Mouse (Mus musculus) adrenal gland, adult 2 months (tissue): ENCODE measurements around the gene Rnd2. TPM values are rescaled to one million over a fixed set of nuclear protein-coding genes. Genes with fewer than 3 reads are reported as not detected.
"Not testable (repeated sequence)": the region's sequence is repeated elsewhere in the genome, so short reads cannot be mapped to it uniquely, and the experiment has no call there.

ENCODE experiments used
- DNase-seq: peaks from one replicate; pipeline ENCODE4 v3.0.0; 2021
- long read RNA-seq: library from polyadenylated mRNA; stranded (forward); transcript quantifications from one replicate; pipeline ENCODE4 v2.0.0, GENCODE M21; 2021
- polyA plus RNA-seq: library from polyadenylated mRNA; depleted of rRNA; stranded (reverse); fragments of >200 nt; gene quantifications from 2 replicates; pipeline ENCODE4 v1.2.3, GENCODE M21; 2012; rRNA removed
- total RNA-seq, 2 experiments: library from RNA; stranded (reverse); gene quantifications; 2 replicates each; pipeline ENCODE4 v1.2.3; 2021

Gene Rnd2
- total RNA-seq (10 to 100 TPM in 1 of 2 experiments, 1 to 10 TPM in 1; 6.0 to 12.9 TPM), polyA plus RNA-seq (6.0 and 11.3 TPM in 2 replicates)
- long read RNA-seq, transcript Rnd2-201 (5 exons, 1,394 nt) = major isoform, 11 of 13 reads
- long read RNA-seq, partial matches to known transcripts = 1 of 13 reads
- long read RNA-seq, other reads (novel, unspliced or antisense) = 1 of 13 reads

- peak; percentile 75 for DNase-seq
Observed at GRCm38 (mm10) chr11:101464211-101465100, at the start of gene Rnd2. Rnd2 (plus strand) TSS chr11:101464999.

GRCm38 (mm10) chr11:101415306-101415705 is 49.5 kb upstream of the Rnd2 start:
- DNase-seq = peak; percentile 44

- no peak for DNase-seq
Observed at GRCm38 (mm10) chr11:101416433-101417100, 48.2 kb upstream of the Rnd2 start.

- peak; percentile 93 for DNase-seq
Observed at GRCm38 (mm10) chr11:101417101-101417855, 47.5 kb upstream of the Rnd2 start, which contains the start of gene Aarsd1. Aarsd1 (minus strand) TSS chr11:101417615.

- DNase-seq = no peak
Observed at GRCm38 (mm10) chr11:101418991-101419390, 45.8 kb upstream of the Rnd2 start.

- DNase-seq = no peak
Observed at GRCm38 (mm10) chr11:101419610-101420009, 45.2 kb upstream of the Rnd2 start.

GRCm38 (mm10) chr11:101420148-101420547 is 44.7 kb upstream of the Rnd2 start:
- DNase-seq = no peak

- no peak for DNase-seq
Observed at GRCm38 (mm10) chr11:101424105-101424851, 40.5 kb upstream of the Rnd2 start, which contains the start of gene Gm27029. Gm27029 (minus strand) TSS chr11:101424796.

GRCm38 (mm10) chr11:101424925-101425813 is 39.6 kb upstream of the Rnd2 start, which contains the start of the genes Rundc1 and Ptges3l:
Rundc1 (plus strand) TSS chr11:101425085.
Ptges3l (minus strand) TSS chr11:101425333.
- peak; percentile 98 for DNase-seq

GRCm38 (mm10) chr11:101426165-101426564 is 38.6 kb upstream of the Rnd2 start:
- DNase-seq = no peak

GRCm38 (mm10) chr11:101431327-101431726 is 33.5 kb upstream of the Rnd2 start:
- peak; percentile 57 for DNase-seq

GRCm38 (mm10) chr11:101433396-101433795 is 31.4 kb upstream of the Rnd2 start:
- DNase-seq = peak; percentile 62

GRCm38 (mm10) chr11:101435831-101436230 is 29.0 kb upstream of the Rnd2 start:
- DNase-seq = no peak

- DNase-seq = no peak
Observed at GRCm38 (mm10) chr11:101436916-101437315, 27.9 kb upstream of the Rnd2 start.

- not testable (repeated sequence) for DNase-seq
Observed at GRCm38 (mm10) chr11:101438006-101438405, 26.8 kb upstream of the Rnd2 start.

GRCm38 (mm10) chr11:101441450-101442126 is 23.2 kb upstream of the Rnd2 start:
- not testable (repeated sequence) for DNase-seq

GRCm38 (mm10) chr11:101442127-101442693 is 22.6 kb upstream of the Rnd2 start, which contains the start of gene Rpl27:
Rpl27 (plus strand) TSS chr11:101442298.
- DNase-seq = peak; percentile 98

- DNase-seq = no peak
Observed at GRCm38 (mm10) chr11:101442760-101443159, 22.0 kb upstream of the Rnd2 start.

GRCm38 (mm10) chr11:101446319-101446718 is 18.5 kb upstream of the Rnd2 start:
- no peak for DNase-seq
